Mouse (Mus musculus): Measurements from ENCODE around the gene Atp2b1. TPM values are rescaled to one million over a fixed set of nuclear protein-coding genes. Genes with fewer than 3 reads are reported as not detected.
A peak's percentile ranks its signal among the peaks of the same experiment; 100 is the strongest.

Atp2b1 gene
- total and polyA plus RNA-seq, 3 experiments, result 18.5 to 160 (median 65.1) TPM

DNA sequence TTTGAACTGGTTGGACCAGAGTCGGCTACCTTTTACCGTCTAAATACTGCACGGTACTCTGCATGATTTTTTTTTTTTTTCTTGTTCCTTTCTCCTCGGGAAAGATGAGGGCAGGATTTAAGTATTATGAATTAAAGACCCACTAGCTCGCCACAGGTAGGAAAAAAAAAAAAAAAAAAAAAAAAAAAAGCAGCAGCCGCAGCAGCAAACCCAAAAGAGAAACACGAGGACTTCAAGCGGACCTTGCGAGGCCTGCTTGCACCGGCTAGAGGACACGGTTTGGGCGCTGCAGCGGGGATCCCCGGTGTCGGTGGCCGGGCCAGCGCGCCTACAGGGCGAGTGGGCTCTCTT is 621 bp upstream of the Atp2b1 start:
- H3K4me1 ChIP-seq (ENCODE audit: insufficient read depth, low read depth, low read length), result peaks cover 27% of the 10 kb centered on the region
- no peak for TF ChIP-seq POLR2AphosphoS5 (IDR thresholded peaks at IDR 0.05; ENCODE audit: insufficient replicate concordance, low read depth, low read length)
- no peak for TF ChIP-seq GATA1 (IDR thresholded peaks at IDR 0.05; ENCODE audit: borderline replicate concordance, low read length)
- no peak for TF ChIP-seq CTCF (IDR thresholded peaks at IDR 0.05; ENCODE audit: low read depth, low read length)
- no peak for TF ChIP-seq GATA2 (IDR thresholded peaks at IDR 0.05; ENCODE audit: borderline replicate concordance, low read depth, low read length)
- TF ChIP-seq TAL1 (conservative IDR thresholded peaks at IDR 0.05; ENCODE audit: low read depth, low read length), result no peak
- DNase-seq (ENCODE audit: low spot score) (no peak), ATAC-seq (ENCODE audit: extremely low read depth, insufficient number of reproducible peaks, low FRiP score, poor library complexity, severe bottlenecking) (no peak)
- H3K4me3 ChIP-seq (ENCODE audit: low read depth, low read length), result peak overlapping the region; percentile 100
- no peaks in the 10 kb centered on the region for H3K9me3 ChIP-seq (replicated peaks)
- no peaks in the 10 kb centered on the region for H3K36me3 ChIP-seq (replicated peaks)
- H3K27me3 ChIP-seq (ENCODE audit: insufficient read depth, low read length), result no peaks in the 10 kb centered on the region

DNA sequence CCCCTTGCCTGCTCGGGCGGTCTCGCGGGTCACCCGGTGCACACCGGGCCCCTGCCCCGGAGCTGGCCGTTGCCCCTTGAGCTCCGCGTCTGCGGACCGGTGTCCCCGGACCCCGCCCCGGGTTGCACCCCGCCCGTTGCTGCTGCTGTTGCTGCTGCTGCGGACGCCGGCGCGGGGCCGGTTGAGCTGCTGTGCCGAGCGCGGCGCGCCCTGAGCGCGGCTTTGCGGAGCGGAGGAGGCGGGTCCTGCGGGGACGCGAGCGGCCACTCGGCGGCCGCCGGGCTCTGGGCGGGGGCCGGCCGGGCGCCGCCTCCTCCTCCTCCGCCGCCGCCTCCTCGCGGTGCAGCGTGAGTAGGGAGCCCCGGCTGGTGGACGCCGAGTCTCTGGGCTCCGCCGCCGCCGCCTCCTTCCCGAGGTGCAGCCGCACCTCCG is 620 bp downstream of the Atp2b1 start:
- Histone ChIP-seq H3K36me3 (replicated peaks) (no peaks in the 10 kb centered on the region), H3K4me1 (ENCODE audit: insufficient read depth, low read depth, low read length) (peaks cover 32% of the 10 kb centered on the region), H3K4me3 (ENCODE audit: low read depth, low read length) (peak overlapping the region; percentile 100), H3K27me3 (ENCODE audit: insufficient read depth, low read length) (no peaks in the 10 kb centered on the region), H3K9me3 (replicated peaks) (no peaks in the 10 kb centered on the region)
- TF ChIP-seq GATA1 (IDR thresholded peaks at IDR 0.05; ENCODE audit: borderline replicate concordance, low read length) (no peak), GATA2 (IDR thresholded peaks at IDR 0.05; ENCODE audit: borderline replicate concordance, low read depth, low read length) (no peak), CTCF (IDR thresholded peaks at IDR 0.05; ENCODE audit: low read depth, low read length) (no peak), POLR2AphosphoS5 (IDR thresholded peaks at IDR 0.05; ENCODE audit: insufficient replicate concordance, low read depth, low read length) (no peak), TAL1 (conservative IDR thresholded peaks at IDR 0.05; ENCODE audit: low read depth, low read length) (no peak)
- DNase-seq (ENCODE audit: low spot score), result peak; percentile 72
- ATAC-seq (ENCODE audit: extremely low read depth, insufficient number of reproducible peaks, low FRiP score, poor library complexity, severe bottlenecking), result peak; percentile 18; the same call in 1 of the 2 replicates

DNA sequence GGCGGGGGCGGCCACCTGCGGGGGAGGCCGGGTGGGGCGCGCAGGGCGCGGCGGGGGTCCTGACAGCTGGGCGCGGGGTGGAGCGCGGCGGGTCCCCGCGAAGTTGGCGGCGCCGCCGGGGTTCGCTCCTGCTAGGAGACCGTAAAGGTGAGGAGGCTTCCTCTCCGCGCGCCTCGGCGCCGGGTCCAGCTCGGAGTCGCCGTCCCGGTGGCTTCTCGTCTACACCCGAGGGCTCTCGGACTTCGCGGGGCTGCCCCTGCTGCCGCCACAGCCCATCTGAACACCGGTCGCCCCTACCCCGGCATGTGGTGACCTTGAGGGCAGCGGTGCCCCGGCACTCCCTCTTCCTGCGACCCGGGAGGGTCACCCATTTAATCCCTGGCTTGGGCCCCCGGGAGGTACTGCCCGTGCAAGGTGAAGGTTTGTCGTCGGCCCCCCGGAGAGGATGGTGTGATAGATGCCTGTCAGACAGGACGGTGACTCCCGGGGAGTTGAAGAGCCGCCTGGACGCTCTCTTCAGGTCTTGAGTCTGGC is 1.3 kb downstream of the Atp2b1 start:
- Histone ChIP-seq H3K27me3 (ENCODE audit: insufficient read depth, low read length) (no peaks in the 10 kb centered on the region), H3K9me3 (replicated peaks) (no peaks in the 10 kb centered on the region), H3K4me1 (ENCODE audit: insufficient read depth, low read depth, low read length) (peaks cover 37% of the 10 kb centered on the region), H3K4me3 (ENCODE audit: low read depth, low read length) (peak overlapping the region; percentile 100), H3K36me3 (replicated peaks) (no peaks in the 10 kb centered on the region)
- DNase-seq (ENCODE audit: low spot score), result peak; percentile 18
- TF ChIP-seq POLR2AphosphoS5 (IDR thresholded peaks at IDR 0.05; ENCODE audit: insufficient replicate concordance, low read depth, low read length), result no peak
- ATAC-seq (ENCODE audit: extremely low read depth, insufficient number of reproducible peaks, low FRiP score, poor library complexity, severe bottlenecking), result no peak

DNA sequence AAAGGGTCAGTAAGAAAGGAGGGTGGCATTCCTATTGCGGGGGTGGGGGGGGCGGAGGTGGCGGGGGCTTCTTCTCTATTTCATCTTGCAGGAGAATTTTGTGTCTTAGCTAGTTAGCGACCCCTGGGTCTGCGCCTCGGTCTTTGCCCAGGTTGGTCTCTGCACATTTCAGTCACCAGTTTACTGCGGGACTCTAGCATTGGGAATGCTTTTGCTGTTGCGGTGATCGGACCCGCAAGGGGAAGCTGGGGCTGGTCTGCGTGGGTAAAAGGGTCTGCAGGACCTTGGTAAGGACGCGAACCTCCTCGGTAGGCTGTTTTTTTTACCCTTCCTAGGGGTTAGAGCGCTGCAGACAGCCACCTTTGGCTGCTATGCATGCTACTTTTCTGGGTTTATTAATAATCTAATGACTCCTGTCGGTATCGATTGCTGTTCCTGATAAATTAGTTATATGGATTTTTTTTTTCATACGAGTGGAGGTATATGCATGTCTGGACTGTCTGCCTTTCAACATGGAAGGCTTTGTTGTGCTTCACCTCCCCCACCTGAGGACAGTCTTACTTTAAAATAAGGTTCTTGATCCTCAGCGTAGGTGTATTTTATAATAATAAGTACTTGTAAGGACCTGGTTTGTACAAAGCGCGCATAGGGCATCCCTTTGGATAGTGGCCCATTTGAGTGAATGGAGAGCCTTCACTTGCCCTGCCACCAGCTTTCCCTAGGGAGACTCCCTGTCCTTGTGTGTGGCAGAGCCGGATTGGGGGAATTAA is 2.0 kb downstream of the Atp2b1 start:
- Histone ChIP-seq H3K27me3 (ENCODE audit: insufficient read depth, low read length) (no peaks in the 10 kb centered on the region), H3K36me3 (replicated peaks) (no peaks in the 10 kb centered on the region), H3K4me3 (ENCODE audit: low read depth, low read length) (peak overlapping the region; percentile 100), H3K4me1 (ENCODE audit: insufficient read depth, low read depth, low read length) (peaks cover 40% of the 10 kb centered on the region), H3K9me3 (replicated peaks) (no peaks in the 10 kb centered on the region)
- no peak for ATAC-seq (ENCODE audit: extremely low read depth, insufficient number of reproducible peaks, low FRiP score, poor library complexity, severe bottlenecking)
- DNase-seq (ENCODE audit: low spot score), result no peak
- TF ChIP-seq GATA1 (IDR thresholded peaks at IDR 0.05; ENCODE audit: borderline replicate concordance, low read length) (no peak), CTCF (IDR thresholded peaks at IDR 0.05; ENCODE audit: low read depth, low read length) (no peak), POLR2AphosphoS5 (IDR thresholded peaks at IDR 0.05; ENCODE audit: insufficient replicate concordance, low read depth, low read length) (no peak), TAL1 (conservative IDR thresholded peaks at IDR 0.05; ENCODE audit: low read depth, low read length) (no peak), GATA2 (IDR thresholded peaks at IDR 0.05; ENCODE audit: borderline replicate concordance, low read depth, low read length) (no peak)

DNA sequence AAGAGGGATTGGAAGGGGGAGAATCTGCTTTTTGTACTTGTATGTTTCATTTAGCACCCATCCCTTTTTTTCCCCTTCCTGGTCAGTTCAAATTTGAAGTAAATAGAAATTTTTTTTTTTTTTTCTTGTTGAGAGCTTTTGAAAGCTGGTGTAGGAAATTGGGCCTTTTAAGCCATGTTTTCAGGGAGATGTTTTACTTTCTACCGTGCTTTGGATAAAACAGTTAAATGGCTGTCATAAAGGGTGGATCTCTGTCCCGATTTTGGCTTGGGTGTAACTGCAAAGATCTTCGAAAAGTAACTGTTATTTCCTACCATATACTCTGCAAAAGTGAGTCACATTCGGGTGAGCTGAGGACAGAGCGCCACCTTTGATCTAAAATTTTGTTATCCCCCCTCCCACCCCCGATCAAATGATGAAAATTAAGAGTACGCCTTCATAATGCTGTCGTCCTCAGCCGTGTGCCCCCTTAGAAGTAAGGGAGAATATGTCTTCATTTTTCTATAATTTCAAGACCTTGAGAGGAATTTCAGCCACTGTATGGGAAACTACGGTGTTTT is 2.7 kb downstream of the Atp2b1 start:
- DNase-seq (ENCODE audit: low spot score) (no peak), ATAC-seq (ENCODE audit: extremely low read depth, insufficient number of reproducible peaks, low FRiP score, poor library complexity, severe bottlenecking) (no peak)
- TF ChIP-seq POLR2AphosphoS5 (IDR thresholded peaks at IDR 0.05; ENCODE audit: insufficient replicate concordance, low read depth, low read length) (no peak), GATA1 (IDR thresholded peaks at IDR 0.05; ENCODE audit: borderline replicate concordance, low read length) (no peak), CTCF (IDR thresholded peaks at IDR 0.05; ENCODE audit: low read depth, low read length) (no peak), TAL1 (conservative IDR thresholded peaks at IDR 0.05; ENCODE audit: low read depth, low read length) (no peak), GATA2 (IDR thresholded peaks at IDR 0.05; ENCODE audit: borderline replicate concordance, low read depth, low read length) (no peak)
- H3K4me1 ChIP-seq (ENCODE audit: insufficient read depth, low read depth, low read length), result peaks cover 43% of the 10 kb centered on the region
- H3K36me3 ChIP-seq (replicated peaks), result peaks cover 3% of the 10 kb centered on the region
- peak overlapping the region; percentile 100 for H3K4me3 ChIP-seq (ENCODE audit: low read depth, low read length)
- no peaks in the 10 kb centered on the region for H3K27me3 ChIP-seq (ENCODE audit: insufficient read depth, low read length)
- no peaks in the 10 kb centered on the region for H3K9me3 ChIP-seq (replicated peaks)

DNA sequence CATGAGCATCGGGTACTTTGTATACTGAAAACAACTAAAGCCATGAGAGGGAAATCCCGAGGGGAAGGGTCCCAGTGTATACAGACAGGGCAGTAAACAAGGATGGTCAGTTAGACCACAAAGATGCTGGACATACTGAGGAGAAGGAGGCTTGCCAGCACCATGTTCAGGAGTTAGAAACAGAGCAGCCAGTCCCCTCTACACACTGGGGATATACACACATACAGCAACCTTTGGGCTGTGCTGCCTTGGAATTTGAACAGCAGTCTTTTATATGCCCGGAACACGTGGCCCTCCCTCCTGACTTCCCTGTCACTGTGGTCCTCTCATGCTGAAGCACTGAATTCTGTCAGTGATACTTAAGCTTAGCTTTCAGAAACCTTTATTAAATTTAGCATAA is 10.9 kb downstream of the Atp2b1 start:
- peaks cover 58% of the 10 kb centered on the region for H3K4me1 ChIP-seq (ENCODE audit: insufficient read depth, low read depth, low read length)

More for the DNA sequence above, 10.9 kb downstream of the Atp2b1 start:
- H3K4me3 ChIP-seq (ENCODE audit: low read depth, low read length), result no peak overlapping the region
- H3K36me3 ChIP-seq (replicated peaks), result peaks cover 38% of the 10 kb centered on the region
- DNase-seq (ENCODE audit: low spot score), result no peak
- no peaks in the 10 kb centered on the region for H3K27me3 ChIP-seq (ENCODE audit: insufficient read depth, low read length)
- TF ChIP-seq GATA2 (IDR thresholded peaks at IDR 0.05; ENCODE audit: borderline replicate concordance, low read depth, low read length) (no peak), POLR2AphosphoS5 (IDR thresholded peaks at IDR 0.05; ENCODE audit: insufficient replicate concordance, low read depth, low read length) (no peak), GATA1 (IDR thresholded peaks at IDR 0.05; ENCODE audit: borderline replicate concordance, low read length) (no peak), TAL1 (conservative IDR thresholded peaks at IDR 0.05; ENCODE audit: low read depth, low read length) (no peak), CTCF (IDR thresholded peaks at IDR 0.05; ENCODE audit: low read depth, low read length) (no peak)
- H3K9me3 ChIP-seq (replicated peaks), result no peaks in the 10 kb centered on the region
- no peak for ATAC-seq (ENCODE audit: extremely low read depth, insufficient number of reproducible peaks, low FRiP score, poor library complexity, severe bottlenecking)
